Mouse (Mus musculus): ENCODE results near the gene Slc25a51.

GRCm38 (mm10) chr4:45435899-45436298 is 27.3 kb upstream of the Slc25a51 start:
- TF ChIP-seq CTCF (conservative IDR thresholded peaks at IDR 0.05; ENCODE audit: insufficient read depth, insufficient read length, low read depth, low read length): no peak; the same call in 1 of the 2 replicates
- TF ChIP-seq POLR2A (IDR thresholded peaks at IDR 0.05; ENCODE audit: low read depth, low read length): no peak
